Mouse (Mus musculus) G1E (cell line): ENCODE measurements around the gene Dync2li1.

Experiments
- CTCF ChIP-seq: IDR thresholded peaks from 2 replicates; pipeline ENCODE4 v1.5.1; 2012; ENCODE audit warnings: low read depth, low read length, inconsistent platforms, mixed read lengths
- GATA2 ChIP-seq: IDR thresholded peaks from 2 replicates; pipeline ENCODE4 v1.6.1; 2012; ENCODE audit warnings: low read depth, low read length, inconsistent platforms, borderline replicate concordance
- TAL1 ChIP-seq: conservative IDR thresholded peaks from 2 replicates; pipeline ENCODE4 v1.6.1; 2012; ENCODE audit warnings: low read depth, low read length, inconsistent platforms, mixed read lengths

DNA sequence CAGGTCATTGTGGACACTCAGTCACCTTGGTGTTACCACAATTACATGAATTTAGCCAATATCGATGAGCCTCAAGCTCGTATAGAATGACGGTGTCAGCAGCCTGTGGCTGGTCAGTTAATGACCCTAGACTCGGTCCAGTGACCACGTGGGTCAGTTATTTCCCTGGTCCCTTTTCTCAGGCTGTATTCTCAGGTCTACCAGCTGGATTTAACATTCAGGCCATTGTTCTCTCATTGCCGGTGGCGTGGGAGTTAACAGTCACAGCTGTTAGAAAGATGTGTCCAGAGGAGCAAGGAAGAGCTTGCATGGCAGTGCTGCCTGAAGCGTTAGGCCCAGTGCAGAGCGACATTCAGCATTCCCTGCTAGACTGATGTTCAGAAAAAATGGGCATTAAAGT lies 42.2 kb upstream of the Dync2li1 start:
- TF ChIP-seq GATA2 (no peak), TAL1 (no peak), CTCF (no peak)
